Mouse (Mus musculus) lung, postnatal 0 days (tissue): ENCODE measurements at regions not wholly inside any gene's neighbourhood (a gene's known extent, or its start where the extent isn't known, plus 50 kb on each side); places are given as distances from the start of the nearest gene placed in this dataset.

Source experiments
- ATAC-seq: fragments of 200-750 bp; cut with Nextera tagmentation; 2 replicates; pipeline ENCODE4 v1.8.0; 2017; ENCODE audit warnings: moderate library complexity
- DNase-seq: peaks from one replicate; pipeline ENCODE4 v3.0.0-alpha.2; 2016; ENCODE audit warnings: low spot score
- H3K27ac ChIP-seq: fragments of 300-500 bp; sonication (generic); 2 replicates; pipeline ENCODE4 v1.5.1; 2014; ENCODE audit warnings: antibody characterized with exemption, mild to moderate bottlenecking, low read length, mixed read lengths
- H3K27me3 ChIP-seq: fragments of 300-500 bp; sonication (generic); replicated peaks from 2 replicates; pipeline ENCODE4 v1.6.1; 2014; ENCODE audit warnings: low read length, mixed read lengths; ENCODE audit not compliant: insufficient read depth
- H3K36me3 ChIP-seq: fragments of 300-500 bp; sonication (generic); 2 replicates; pipeline ENCODE4 v1.6.1; 2014; ENCODE audit warnings: low read length, mixed read lengths; ENCODE audit not compliant: insufficient read depth
- H3K4me1 ChIP-seq: fragments of 300-500 bp; sonication (generic); 2 replicates; pipeline ENCODE4 v1.6.1; 2014; ENCODE audit warnings: antibody characterized with exemption, low read depth, low read length, mixed read lengths; ENCODE audit not compliant: insufficient read depth
- H3K4me2 ChIP-seq: fragments of 300-500 bp; sonication (generic); replicated peaks from 2 replicates; pipeline ENCODE4 v1.6.1; 2014; ENCODE audit warnings: low read depth, mild to moderate bottlenecking, low read length, moderate library complexity, mixed read lengths
- H3K4me3 ChIP-seq: fragments of 300-500 bp; sonication (generic); 2 replicates; pipeline ENCODE4 v1.5.1; 2014; ENCODE audit warnings: low read depth, low read length
- H3K9ac ChIP-seq: fragments of 300-500 bp; sonication (generic); replicated peaks from 2 replicates; pipeline ENCODE4 v1.6.1; 2014; ENCODE audit warnings: low read depth, mild to moderate bottlenecking
- H3K9me3 ChIP-seq: fragments of 300-500 bp; sonication (generic); 2 replicates; pipeline ENCODE4 v1.6.1; 2016; ENCODE audit warnings: low read length, mixed read lengths
- CTCF ChIP-seq: IDR thresholded peaks from 2 replicates; pipeline ENCODE4 v1.5.1; 2016; ENCODE audit warnings: antibody characterized with exemption, mild to moderate bottlenecking
- EP300 ChIP-seq: IDR thresholded peaks from 2 replicates; pipeline ENCODE4 v1.6.1; 2016; ENCODE audit warnings: antibody characterized with exemption, mild to moderate bottlenecking, control low read depth
- WGBS: fragments of 180-500 bp; shearing (Covaris S2); extraction: QIAGEN DNeasy Blood & Tissue Kit; methylation state at CpG from one replicate; pipeline ENCODE4 v1.1.7; 2014; 5-methylcytosine and 5-hydroxymethylcytosine counted together

DNA sequence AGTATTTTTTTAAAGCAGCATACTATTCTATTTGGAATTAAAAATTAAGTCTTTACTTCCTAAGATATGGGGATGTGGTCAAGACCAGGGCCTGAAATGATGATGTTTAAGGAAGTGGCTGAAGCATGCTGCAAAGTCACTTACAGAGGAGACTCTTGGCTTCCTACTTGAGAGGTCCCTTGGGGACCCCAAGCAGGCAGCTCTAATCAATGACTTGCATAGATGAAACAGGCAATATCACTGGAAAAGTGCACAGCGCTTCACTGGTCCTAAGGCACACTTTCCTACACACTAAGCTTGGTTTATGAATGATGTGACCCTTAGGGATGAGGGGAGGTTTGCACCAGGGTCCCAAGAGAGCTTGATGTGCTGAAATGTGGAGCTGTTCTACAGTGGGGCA, 99.2 kb upstream of the Irs2 start:
- H3K27me3 ChIP-seq, result no peaks in the 10 kb centered on the region
- TF ChIP-seq EP300 (no peak), CTCF (no peak)

DNA sequence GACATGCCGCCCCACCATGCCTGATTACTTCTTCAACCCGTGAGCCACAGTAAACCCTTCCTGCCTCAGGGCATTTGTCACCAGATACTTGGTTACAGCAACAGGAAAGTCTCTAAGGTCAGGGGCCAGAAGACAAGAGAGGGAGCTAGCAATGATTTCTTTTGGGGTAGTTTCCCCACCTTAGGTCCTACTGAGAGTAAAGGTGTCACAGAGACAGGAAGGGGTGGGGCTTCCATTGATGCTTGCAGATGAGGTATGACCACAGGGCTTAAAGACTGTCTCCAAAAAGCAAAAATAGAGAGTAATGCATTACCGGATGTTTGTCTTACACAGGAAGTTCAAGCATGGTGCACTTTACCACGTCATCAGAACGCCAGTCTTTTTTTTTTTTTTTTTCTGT, 98.8 kb upstream of the Irs2 start:
- H3K9ac ChIP-seq, result no peak overlapping the region
- TF ChIP-seq CTCF, result no peak
- TF ChIP-seq EP300, result no peak
- H3K4me3 ChIP-seq, result no peak overlapping the region
- H3K4me1 ChIP-seq, result no peaks in the 10 kb centered on the region
- 68% methylated on average over 5 of the region's 5 CpGs for WGBS
- H3K9me3 ChIP-seq, result no peaks in the 10 kb centered on the region
- no peaks in the 10 kb centered on the region for H3K36me3 ChIP-seq
- DNase-seq (no peak), ATAC-seq (no peak)
- no peak overlapping the region for H3K27ac ChIP-seq
- no peaks in the 10 kb centered on the region for H3K27me3 ChIP-seq
- H3K4me2 ChIP-seq, result no peak overlapping the region

More for the DNA sequence above, 99.2 kb upstream of the Irs2 start:
- Histone ChIP-seq H3K4me3 (no peak overlapping the region), H3K4me2 (no peak overlapping the region), H3K9ac (no peak overlapping the region), H3K36me3 (no peaks in the 10 kb centered on the region), H3K4me1 (no peaks in the 10 kb centered on the region), H3K9me3 (no peaks in the 10 kb centered on the region), H3K27ac (no peak overlapping the region)
- 93% methylated on average over 1 of the region's 1 CpGs for WGBS
- no peak for DNase-seq
- ATAC-seq, result no peak

DNA sequence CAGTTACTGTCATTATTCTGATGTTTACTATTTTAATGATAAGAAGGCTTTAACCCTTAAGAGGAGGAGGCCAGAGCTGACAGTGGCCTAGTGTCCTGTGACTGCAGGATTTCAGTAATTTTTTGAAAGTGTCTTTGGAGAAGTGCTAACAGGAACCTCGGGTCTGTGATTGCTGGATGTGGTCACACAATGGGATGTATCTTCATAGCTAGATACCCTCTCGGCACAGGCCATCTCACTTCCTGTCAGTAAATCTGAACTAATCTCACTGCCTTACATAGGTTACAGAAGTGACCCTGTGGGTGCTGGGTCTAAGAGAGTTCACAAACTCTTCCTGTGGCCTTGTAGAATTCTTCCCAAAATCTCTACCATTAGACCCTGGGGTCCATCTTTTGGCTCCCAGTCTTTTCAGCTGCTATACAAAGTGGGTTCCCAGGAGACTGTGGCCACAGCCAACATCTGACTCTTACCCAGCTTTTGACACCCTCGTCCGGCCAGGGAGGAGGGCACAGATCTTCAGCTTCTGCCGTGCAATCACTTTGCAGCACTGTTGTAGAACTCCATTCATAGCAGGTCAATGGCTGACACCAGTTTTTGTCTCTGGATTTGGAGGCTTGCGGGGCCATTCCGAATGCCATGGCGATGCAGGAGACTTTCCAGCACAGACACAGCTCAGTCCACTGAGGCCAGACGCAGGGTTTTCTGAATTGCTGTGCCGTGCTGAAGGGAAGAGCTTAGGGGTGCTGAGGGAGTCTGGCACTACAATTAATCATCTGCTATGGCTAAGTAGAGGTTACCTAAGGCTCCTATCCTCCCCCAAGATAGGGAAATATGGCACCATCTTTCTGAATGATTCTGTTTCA, 95.7 kb upstream of the Irs2 start:
- WGBS, result 81% methylated on average over 10 of the region's 10 CpGs
- no peak for TF ChIP-seq CTCF
- no peak for TF ChIP-seq EP300
- ATAC-seq (no peak), DNase-seq (no peak)
- Histone ChIP-seq H3K36me3 (no peaks in the 10 kb centered on the region), H3K27ac (no peak overlapping the region), H3K9ac (no peak overlapping the region), H3K4me1 (no peaks in the 10 kb centered on the region), H3K4me3 (no peak overlapping the region), H3K9me3 (no peaks in the 10 kb centered on the region), H3K4me2 (no peak overlapping the region), H3K27me3 (no peaks in the 10 kb centered on the region)

DNA sequence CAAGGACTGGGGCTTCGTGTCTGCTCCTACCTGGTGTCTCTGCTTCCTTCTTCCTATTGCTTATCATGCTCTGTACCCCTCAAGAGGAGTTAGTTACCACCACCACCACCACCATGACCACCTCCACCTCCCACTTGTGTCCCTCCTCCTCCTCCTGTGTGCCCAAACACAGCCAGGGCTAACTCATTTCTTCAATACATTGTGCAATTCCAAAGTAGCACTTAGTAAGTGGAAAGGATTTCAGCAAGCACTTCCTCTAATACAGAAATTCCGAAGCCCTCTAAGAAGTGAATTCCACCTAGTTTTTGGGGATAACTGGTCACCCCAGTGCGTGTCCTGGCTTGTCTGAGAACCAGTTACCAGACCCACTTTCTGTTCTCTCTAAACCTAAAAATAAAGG, 92.1 kb upstream of the Irs2 start:
- no peak overlapping the region for H3K4me3 ChIP-seq
- H3K4me2 ChIP-seq, result no peak overlapping the region
- ATAC-seq (no peak), DNase-seq (peak; percentile 49)
- H3K27me3 ChIP-seq, result no peaks in the 10 kb centered on the region
- no peaks in the 10 kb centered on the region for H3K4me1 ChIP-seq
- no peaks in the 10 kb centered on the region for H3K36me3 ChIP-seq
- no peak overlapping the region for H3K9ac ChIP-seq
- WGBS, result 70% methylated on average over 3 of the region's 3 CpGs
- H3K27ac ChIP-seq, result no peak overlapping the region
- no peak for TF ChIP-seq EP300
- no peak for TF ChIP-seq CTCF
- no peaks in the 10 kb centered on the region for H3K9me3 ChIP-seq

DNA sequence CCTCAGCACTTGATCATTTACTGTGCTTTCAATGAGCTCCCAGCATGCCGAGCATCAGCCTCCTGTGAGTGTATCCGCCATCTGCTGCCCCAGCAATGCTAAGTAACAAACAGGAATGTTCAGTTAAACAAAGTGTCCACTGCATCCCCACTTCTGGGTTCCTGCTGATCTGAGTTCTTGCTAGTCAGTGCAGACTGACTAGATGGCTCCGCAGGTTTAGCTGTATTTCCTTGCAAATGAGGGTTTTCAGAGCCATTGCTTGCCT, 91.3 kb upstream of the Irs2 start:
- 64% methylated on average over 3 of the region's 3 CpGs for WGBS
- no peak for DNase-seq
- Histone ChIP-seq H3K9ac (no peak overlapping the region), H3K4me1 (no peaks in the 10 kb centered on the region), H3K4me2 (no peak overlapping the region), H3K27ac (no peak overlapping the region), H3K36me3 (no peaks in the 10 kb centered on the region), H3K4me3 (no peak overlapping the region), H3K9me3 (no peaks in the 10 kb centered on the region), H3K27me3 (no peaks in the 10 kb centered on the region)
- TF ChIP-seq EP300 (no peak), CTCF (no peak)
- ATAC-seq, result no peak

DNA sequence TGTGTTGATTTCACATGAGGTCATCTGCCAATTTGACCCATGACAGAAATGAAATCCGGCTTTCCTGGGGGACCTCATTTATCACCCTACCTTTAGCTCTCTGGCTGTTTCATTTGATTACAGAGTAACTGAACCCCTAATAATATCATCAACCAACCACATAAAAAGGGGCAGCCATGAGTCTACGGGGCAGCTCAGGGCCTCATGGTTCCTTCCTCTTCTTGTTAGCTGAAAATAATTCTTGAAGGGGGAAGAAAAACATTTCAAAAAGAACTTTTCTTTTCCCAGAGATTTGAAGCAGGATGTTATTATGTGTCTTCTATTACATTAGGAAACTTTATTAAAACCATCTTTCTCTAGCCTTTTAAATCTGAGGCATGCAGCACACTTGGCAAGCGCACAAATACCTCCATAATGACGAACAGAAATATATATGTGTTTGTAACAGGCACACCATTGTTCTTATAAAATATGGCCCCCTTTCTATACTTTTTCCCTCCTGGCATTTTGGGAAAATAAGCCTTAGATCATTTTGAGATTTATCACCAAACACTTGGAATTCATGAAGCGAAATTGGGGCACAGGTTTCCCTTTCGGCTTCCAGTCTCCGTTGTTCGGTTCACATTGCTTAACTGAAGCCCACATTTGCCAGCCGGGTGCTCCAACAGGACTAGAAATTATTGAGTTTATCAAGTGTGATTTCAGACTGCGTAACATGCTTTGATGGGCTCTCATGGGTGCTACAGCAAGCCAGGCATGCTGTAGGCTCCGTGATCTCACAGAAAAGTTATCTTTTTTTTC, 90.7 kb upstream of the Irs2 start:
- Histone ChIP-seq H3K27ac (no peak overlapping the region), H3K4me2 (no peak overlapping the region), H3K4me1 (no peaks in the 10 kb centered on the region), H3K4me3 (no peak overlapping the region), H3K27me3 (no peaks in the 10 kb centered on the region), H3K36me3 (no peaks in the 10 kb centered on the region), H3K9ac (no peak overlapping the region), H3K9me3 (no peaks in the 10 kb centered on the region)
- TF ChIP-seq CTCF (no peak), EP300 (no peak; the same call in 1 of the 2 replicates)
- DNase-seq (peak; percentile 27), ATAC-seq (no peak)
- 74% methylated on average over 11 of the region's 11 CpGs for WGBS
